Mouse (Mus musculus) stomach, embryonic 16.5 days (tissue): Measurements from ENCODE around the gene Tulp4. TPM values are rescaled to one million over a fixed set of nuclear protein-coding genes. Genes with fewer than 3 reads are reported as not detected.

Source experiments
- ATAC-seq: fragments of 200-750 bp; cut with Nextera tagmentation; 2 replicates; pipeline ENCODE4 v1.8.0; 2017; ENCODE audit warnings: moderate number of reproducible peaks, moderate TSS enrichment; ENCODE audit not compliant: insufficient read depth, low FRiP score
- H3K27ac ChIP-seq: fragments of 300-500 bp; sonication (generic); 2 replicates; pipeline ENCODE4 v1.5.1; 2014; ENCODE audit warnings: low read length
- H3K27me3 ChIP-seq: fragments of 300-500 bp; sonication (generic); 2 replicates; pipeline ENCODE4 v1.6.1; 2014; ENCODE audit warnings: low read length, control low read depth, mixed read lengths; ENCODE audit not compliant: control insufficient read depth, insufficient read depth
- H3K36me3 ChIP-seq: fragments of 300-500 bp; sonication (generic); 2 replicates; pipeline ENCODE4 v1.6.1; 2014; ENCODE audit warnings: low read length; ENCODE audit not compliant: control insufficient read depth, insufficient read depth
- H3K4me1 ChIP-seq: fragments of 300-500 bp; sonication (generic); 2 replicates; pipeline ENCODE4 v1.6.1; 2014; ENCODE audit warnings: low read length, control low read depth, mixed read lengths; ENCODE audit not compliant: control insufficient read depth, insufficient read depth
- H3K4me2 ChIP-seq: fragments of 300-500 bp; sonication (generic); 2 replicates; pipeline ENCODE4 v1.6.1; 2014; ENCODE audit warnings: low read depth, low read length, mixed read lengths
- H3K4me3 ChIP-seq: fragments of 300-500 bp; sonication (generic); replicated peaks from 2 replicates; pipeline ENCODE4 v1.5.1; 2014; ENCODE audit warnings: mild to moderate bottlenecking, low read length
- H3K9ac ChIP-seq: fragments of 300-500 bp; sonication (generic); 2 replicates; pipeline ENCODE4 v1.6.1; 2014; ENCODE audit warnings: low read length
- H3K9me3 ChIP-seq: fragments of 300-500 bp; sonication (generic); replicated peaks from 2 replicates; pipeline ENCODE4 v1.6.1; 2016; ENCODE audit warnings: low read length, control low read depth; ENCODE audit not compliant: control insufficient read depth
- WGBS: fragments of 180-500 bp; shearing (Covaris S2); extraction: QIAGEN DNeasy Blood & Tissue Kit; methylation state at CpG from one replicate; pipeline ENCODE4 v1.1.7; 2014; 5-methylcytosine and 5-hydroxymethylcytosine counted together
- polyA plus RNA-seq: library from polyadenylated mRNA; unstranded; fragments of >200 nt; fragmentation: Nextera tagmentation; extraction: Ambion mirVana; gene quantifications from 2 replicates; pipeline ENCODE4 v1.2.1, GENCODE M21; 2015

Tulp4 gene
- polyA plus RNA-seq, 1 experiment from 2014 or later: 54.4 TPM

GRCm38 (mm10) chr17:6187183-6187582, 80.9 kb downstream of the Tulp4 start:
- H3K4me3 ChIP-seq: no peak overlapping the region
- no peak overlapping the region for H3K9ac ChIP-seq
- H3K27ac ChIP-seq: no peak overlapping the region
- 95% methylated on average over 8 of the region's 8 CpGs for WGBS
- no peaks in the 10 kb centered on the region for H3K36me3 ChIP-seq
- ATAC-seq: no peak
- H3K4me2 ChIP-seq: no peak overlapping the region
- H3K27me3 ChIP-seq: no peaks in the 10 kb centered on the region
- no peaks in the 10 kb centered on the region for H3K4me1 ChIP-seq
- no peaks in the 10 kb centered on the region for H3K9me3 ChIP-seq

- Histone ChIP-seq H3K27me3 (no peaks in the 10 kb centered on the region), H3K36me3 (no peaks in the 10 kb centered on the region), H3K4me2 (no peak overlapping the region), H3K4me3 (no peak overlapping the region), H3K9me3 (no peaks in the 10 kb centered on the region), H3K27ac (no peak overlapping the region), H3K4me1 (no peaks in the 10 kb centered on the region), H3K9ac (no peak overlapping the region)
- ATAC-seq: no peak
- 77% methylated on average over 5 of the region's 5 CpGs for WGBS
These were observed 83.0 kb downstream of the Tulp4 start for GRCm38 (mm10) chr17:6189207-6189606.

DNA sequence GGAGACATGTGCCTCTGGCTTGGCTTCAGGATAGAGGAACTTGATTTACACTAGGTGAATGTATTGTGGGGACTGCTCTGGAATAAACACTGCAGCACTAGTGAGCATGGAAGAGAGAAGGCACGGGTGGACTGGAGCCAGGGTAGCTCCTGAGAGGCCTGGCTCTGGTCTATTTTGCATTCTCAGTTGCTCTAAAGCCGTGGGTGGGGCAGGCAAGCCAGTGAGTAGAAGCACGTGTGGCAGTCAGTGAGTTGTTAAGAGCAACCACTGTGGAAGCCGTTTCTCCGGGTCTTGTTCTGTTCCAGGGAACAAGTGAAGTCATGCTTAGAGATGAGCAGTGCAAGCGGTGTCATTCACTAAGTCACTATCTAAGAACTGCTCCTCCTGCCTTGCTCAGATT, 86.0 kb downstream of the Tulp4 start:
- 79% methylated on average over 6 of the region's 6 CpGs for WGBS
- no peak for ATAC-seq
- no peaks in the 10 kb centered on the region for H3K27me3 ChIP-seq
- H3K9me3 ChIP-seq: no peaks in the 10 kb centered on the region
- H3K4me1 ChIP-seq: no peaks in the 10 kb centered on the region
- no peaks in the 10 kb centered on the region for H3K36me3 ChIP-seq
- H3K27ac ChIP-seq: no peak overlapping the region
- no peak overlapping the region for H3K4me3 ChIP-seq
- H3K4me2 ChIP-seq: no peak overlapping the region
- H3K9ac ChIP-seq: no peak overlapping the region

- no peak overlapping the region for H3K9ac ChIP-seq
- no peaks in the 10 kb centered on the region for H3K9me3 ChIP-seq
- WGBS: 90% methylated on average over 1 of the region's 1 CpGs
- H3K4me1 ChIP-seq: no peaks in the 10 kb centered on the region
- ATAC-seq: no peak
- no peak overlapping the region for H3K4me3 ChIP-seq
- no peak overlapping the region for H3K4me2 ChIP-seq
- H3K36me3 ChIP-seq: no peaks in the 10 kb centered on the region
- no peaks in the 10 kb centered on the region for H3K27me3 ChIP-seq
- H3K27ac ChIP-seq: no peak overlapping the region
These were observed 89.2 kb downstream of the Tulp4 start for GRCm38 (mm10) chr17:6195390-6195789.

DNA sequence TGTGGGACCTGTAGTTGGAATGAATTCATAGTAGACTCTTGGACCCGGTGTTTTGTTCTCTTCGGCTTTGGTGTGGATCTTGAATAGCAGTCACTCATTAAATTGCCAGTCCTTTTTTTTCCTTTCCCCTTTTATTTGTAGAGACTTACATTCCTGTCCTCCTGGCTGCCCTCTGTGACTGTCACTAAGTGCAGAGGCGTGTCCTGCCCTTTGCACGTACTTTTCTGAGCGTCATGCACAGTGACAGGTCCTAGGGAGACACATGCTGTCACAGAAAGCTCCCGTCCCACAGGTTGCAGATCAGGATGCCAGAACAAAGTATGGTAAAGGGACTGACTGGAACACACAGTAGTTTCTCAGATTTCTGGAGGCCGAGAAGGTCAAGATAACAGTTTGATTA, 91.3 kb downstream of the Tulp4 start:
- H3K9ac ChIP-seq: no peak overlapping the region
- no peak for ATAC-seq
- no peak overlapping the region for H3K4me2 ChIP-seq
- H3K9me3 ChIP-seq: no peaks in the 10 kb centered on the region
- WGBS: 75% methylated on average over 7 of the region's 7 CpGs
- H3K4me3 ChIP-seq: no peak overlapping the region
- peaks cover 14% of the 10 kb centered on the region for H3K36me3 ChIP-seq
- no peak overlapping the region for H3K27ac ChIP-seq
- no peaks in the 10 kb centered on the region for H3K4me1 ChIP-seq
- H3K27me3 ChIP-seq: no peaks in the 10 kb centered on the region

DNA sequence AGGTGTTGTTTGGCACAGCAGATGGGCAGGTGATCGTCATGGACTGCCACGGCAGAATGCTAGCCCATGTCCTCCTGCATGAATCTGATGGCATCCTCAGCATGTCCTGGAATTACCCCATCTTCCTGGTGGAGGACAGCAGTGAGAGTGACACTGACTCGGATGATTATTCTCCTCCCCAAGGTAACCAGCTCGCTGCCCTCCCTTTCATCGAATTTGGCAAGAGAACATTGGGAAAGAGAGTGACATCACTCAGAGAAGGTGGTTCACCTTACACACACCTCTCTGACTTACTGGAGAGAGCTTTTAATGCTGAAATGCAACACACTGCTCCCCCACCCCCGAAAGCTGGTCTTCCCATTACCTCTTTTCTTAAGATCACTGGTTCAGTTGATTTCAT, 92.4 kb downstream of the Tulp4 start:
- no peaks in the 10 kb centered on the region for H3K9me3 ChIP-seq
- no peaks in the 10 kb centered on the region for H3K4me1 ChIP-seq
- no peak overlapping the region for H3K4me3 ChIP-seq
- 89% methylated on average over 6 of the region's 6 CpGs for WGBS
- peaks cover 14% of the 10 kb centered on the region for H3K36me3 ChIP-seq
- no peak overlapping the region for H3K27ac ChIP-seq
- ATAC-seq: no peak
- H3K4me2 ChIP-seq: no peak overlapping the region
- H3K27me3 ChIP-seq: no peaks in the 10 kb centered on the region
- no peak overlapping the region for H3K9ac ChIP-seq

- H3K4me2 ChIP-seq: no peak overlapping the region
- no peak for ATAC-seq
- peaks cover 14% of the 10 kb centered on the region for H3K36me3 ChIP-seq
- no peak overlapping the region for H3K9ac ChIP-seq
- no peaks in the 10 kb centered on the region for H3K27me3 ChIP-seq
- no peak overlapping the region for H3K4me3 ChIP-seq
- H3K27ac ChIP-seq: no peak overlapping the region
- H3K9me3 ChIP-seq: no peaks in the 10 kb centered on the region
- WGBS: 60% methylated on average over 4 of the region's 4 CpGs
- no peaks in the 10 kb centered on the region for H3K4me1 ChIP-seq
These were observed 92.9 kb downstream of the Tulp4 start for GRCm38 (mm10) chr17:6199166-6199565.

- Histone ChIP-seq H3K27ac (no peak overlapping the region), H3K36me3 (peaks cover 14% of the 10 kb centered on the region), H3K4me3 (no peak overlapping the region), H3K9ac (no peak overlapping the region), H3K27me3 (no peaks in the 10 kb centered on the region), H3K4me1 (no peaks in the 10 kb centered on the region), H3K4me2 (no peak overlapping the region), H3K9me3 (no peaks in the 10 kb centered on the region)
- no peak for ATAC-seq
- WGBS: 91% methylated on average over 14 of the region's 14 CpGs
These were observed 95.4 kb downstream of the Tulp4 start for GRCm38 (mm10) chr17:6201522-6202250.

- 79% methylated on average over 14 of the region's 14 CpGs for WGBS
- Histone ChIP-seq H3K4me3 (no peak overlapping the region), H3K4me1 (no peaks in the 10 kb centered on the region), H3K27me3 (no peaks in the 10 kb centered on the region), H3K9me3 (no peaks in the 10 kb centered on the region), H3K36me3 (peaks cover 14% of the 10 kb centered on the region), H3K4me2 (no peak overlapping the region), H3K27ac (no peak overlapping the region), H3K9ac (no peak overlapping the region)
- ATAC-seq: no peak
These were observed 96.3 kb downstream of the Tulp4 start for GRCm38 (mm10) chr17:6202389-6203110.
